Mouse (Mus musculus) kidney, embryonic 15.5 days (tissue): ENCODE measurements around the gene Plod1. TPM values are rescaled to one million over a fixed set of nuclear protein-coding genes. Genes with fewer than 3 reads are reported as not detected.

Experiments used
- ATAC-seq: fragments of 200-750 bp; cut with Nextera tagmentation; replicated peaks from 2 replicates; pipeline ENCODE4 v1.8.0; 2017; ENCODE audit warnings: moderate TSS enrichment; ENCODE audit not compliant: low FRiP score
- H3K27ac ChIP-seq: fragments of 300-500 bp; sonication (generic); 2 replicates; pipeline ENCODE4 v1.5.1; 2015; ENCODE audit warnings: mild to moderate bottlenecking, inconsistent platforms
- H3K27me3 ChIP-seq: fragments of 300-500 bp; sonication (generic); 2 replicates; pipeline ENCODE4 v1.6.1; 2015; ENCODE audit warnings: inconsistent platforms
- H3K36me3 ChIP-seq: fragments of 300-500 bp; sonication (generic); 2 replicates; pipeline ENCODE4 v1.6.1; 2015; ENCODE audit warnings: inconsistent platforms
- H3K4me1 ChIP-seq: fragments of 300-500 bp; sonication (generic); 2 replicates; pipeline ENCODE4 v1.6.1; 2015; ENCODE audit warnings: inconsistent platforms
- H3K4me2 ChIP-seq: fragments of 300-500 bp; sonication (generic); 2 replicates; pipeline ENCODE4 v1.6.1; 2015; ENCODE audit warnings: moderate library complexity, mild to moderate bottlenecking, inconsistent platforms
- H3K4me3 ChIP-seq: fragments of 300-500 bp; sonication (generic); replicated peaks from 2 replicates; pipeline ENCODE4 v1.5.1; 2015; ENCODE audit warnings: mild to moderate bottlenecking, inconsistent platforms
- H3K9ac ChIP-seq: fragments of 300-500 bp; sonication (generic); 2 replicates; pipeline ENCODE4 v1.6.1; 2015; ENCODE audit warnings: mild to moderate bottlenecking, inconsistent platforms
- H3K9me3 ChIP-seq: fragments of 300-500 bp; sonication (generic); replicated peaks from 2 replicates; pipeline ENCODE4 v1.6.1; 2016; ENCODE audit warnings: inconsistent platforms
- WGBS: fragments of 180-500 bp; shearing (Covaris S2); methylation state at CpG from one replicate; pipeline ENCODE4 v1.1.7; 2015; ENCODE audit warnings: mixed read lengths; 5-methylcytosine and 5-hydroxymethylcytosine counted together
- polyA plus RNA-seq: library from polyadenylated mRNA; unstranded; fragments of >200 nt; fragmentation: Nextera tagmentation; extraction: Ambion mirVana; gene quantifications from 2 replicates; pipeline ENCODE4 v1.2.1, GENCODE M21; 2015

The Plod1 gene
- polyA plus RNA-seq, 1 experiment from 2014 or later: 56.0 TPM

GRCm38 (mm10) chr4:147886158-147886557 is 50.4 kb downstream of the Plod1 start:
- Histone ChIP-seq H3K4me3 (no peak overlapping the region), H3K36me3 (peaks cover 96% of the 10 kb centered on the region), H3K27me3 (no peaks in the 10 kb centered on the region), H3K4me2 (no peak overlapping the region), H3K27ac (no peak overlapping the region), H3K9me3 (no peaks in the 10 kb centered on the region), H3K9ac (no peak overlapping the region), H3K4me1 (no peaks in the 10 kb centered on the region)
- WGBS: 80% methylated on average over 12 of the region's 12 CpGs
- ATAC-seq: no peak

- no peak overlapping the region for H3K4me2 ChIP-seq
- no peak overlapping the region for H3K4me3 ChIP-seq
- H3K9ac ChIP-seq: no peak overlapping the region
- H3K36me3 ChIP-seq: peaks cover 97% of the 10 kb centered on the region
- no peaks in the 10 kb centered on the region for H3K4me1 ChIP-seq
- no peaks in the 10 kb centered on the region for H3K27me3 ChIP-seq
- ATAC-seq: no peak
- WGBS: 89% methylated on average over 3 of the region's 3 CpGs
- H3K9me3 ChIP-seq: no peaks in the 10 kb centered on the region
- H3K27ac ChIP-seq: no peak overlapping the region
Observed at GRCm38 (mm10) chr4:147884138-147884537, 52.4 kb downstream of the Plod1 start.

- H3K36me3 ChIP-seq: peaks cover 97% of the 10 kb centered on the region
- WGBS: 82% methylated on average over 6 of the region's 6 CpGs
- no peaks in the 10 kb centered on the region for H3K27me3 ChIP-seq
- H3K4me3 ChIP-seq: no peak overlapping the region
- H3K4me1 ChIP-seq: no peaks in the 10 kb centered on the region
- H3K27ac ChIP-seq: no peak overlapping the region
- H3K4me2 ChIP-seq: no peak overlapping the region
- H3K9ac ChIP-seq: no peak overlapping the region
- no peaks in the 10 kb centered on the region for H3K9me3 ChIP-seq
- no peak for ATAC-seq
Observed at GRCm38 (mm10) chr4:147883041-147883440, 53.5 kb downstream of the Plod1 start.

- H3K9me3 ChIP-seq: no peaks in the 10 kb centered on the region
- no peak overlapping the region for H3K9ac ChIP-seq
- H3K4me3 ChIP-seq: no peak overlapping the region
- ATAC-seq: no peak
- H3K4me2 ChIP-seq: no peak overlapping the region
- H3K27ac ChIP-seq: no peak overlapping the region
- WGBS: 93% methylated on average over 7 of the region's 7 CpGs
- H3K27me3 ChIP-seq: no peaks in the 10 kb centered on the region
- H3K36me3 ChIP-seq: peaks cover 93% of the 10 kb centered on the region
- no peaks in the 10 kb centered on the region for H3K4me1 ChIP-seq
Observed at GRCm38 (mm10) chr4:147881792-147882191, 54.8 kb downstream of the Plod1 start.

- Histone ChIP-seq H3K4me3 (no peak overlapping the region), H3K27ac (no peak overlapping the region), H3K4me1 (no peaks in the 10 kb centered on the region), H3K36me3 (peaks cover 93% of the 10 kb centered on the region), H3K4me2 (no peak overlapping the region), H3K9me3 (no peaks in the 10 kb centered on the region), H3K27me3 (no peaks in the 10 kb centered on the region), H3K9ac (no peak overlapping the region)
- 60% methylated on average over 5 of the region's 5 CpGs for WGBS
- ATAC-seq: no peak
Observed at GRCm38 (mm10) chr4:147879865-147880264, 56.7 kb downstream of the Plod1 start.

GRCm38 (mm10) chr4:147879456-147879855 is 57.1 kb downstream of the Plod1 start:
- no peak overlapping the region for H3K27ac ChIP-seq
- H3K27me3 ChIP-seq: no peaks in the 10 kb centered on the region
- whole genome bisulfite sequencing: 59% methylated on average over 2 of the region's 2 CpGs
- H3K36me3 ChIP-seq: peaks cover 93% of the 10 kb centered on the region
- peak; percentile 6; the same call in 1 of the 2 replicates for ATAC-seq
- no peaks in the 10 kb centered on the region for H3K9me3 ChIP-seq
- no peak overlapping the region for H3K4me3 ChIP-seq
- H3K4me1 ChIP-seq: no peaks in the 10 kb centered on the region
- H3K4me2 ChIP-seq: no peak overlapping the region
- no peak overlapping the region for H3K9ac ChIP-seq

- Histone ChIP-seq H3K36me3 (peaks cover 93% of the 10 kb centered on the region), H3K9ac (no peak overlapping the region), H3K4me2 (no peak overlapping the region), H3K4me3 (no peak overlapping the region), H3K9me3 (no peaks in the 10 kb centered on the region), H3K27me3 (no peaks in the 10 kb centered on the region), H3K27ac (no peak overlapping the region), H3K4me1 (no peaks in the 10 kb centered on the region)
- ATAC-seq: no peak
- WGBS: 96% methylated on average over 9 of the region's 9 CpGs
Observed at GRCm38 (mm10) chr4:147878537-147878936, 58.0 kb downstream of the Plod1 start.

- H3K9me3 ChIP-seq: 0 out of 2 replicates have a peak, but pooled peaks cover 2% of the 10 kb centered on the region
- no peak overlapping the region for H3K4me3 ChIP-seq
- H3K27ac ChIP-seq: no peak overlapping the region
- H3K9ac ChIP-seq: no peak overlapping the region
- peaks cover 91% of the 10 kb centered on the region for H3K36me3 ChIP-seq
- no peak for ATAC-seq
- 89% methylated on average over 4 of the region's 4 CpGs for WGBS
- no peaks in the 10 kb centered on the region for H3K27me3 ChIP-seq
- H3K4me1 ChIP-seq: no peaks in the 10 kb centered on the region
- no peak overlapping the region for H3K4me2 ChIP-seq
Observed at GRCm38 (mm10) chr4:147875852-147876575, 60.6 kb downstream of the Plod1 start.

GRCm38 (mm10) chr4:147869238-147869637 is 67.3 kb downstream of the Plod1 start:
- Histone ChIP-seq H3K4me2 (peak overlapping the region; percentile 74), H3K9ac (peak overlapping the region; percentile 52), H3K27ac (peak overlapping the region; percentile 76), H3K27me3 (no peaks in the 10 kb centered on the region), H3K9me3 (0 out of 2 replicates have a peak, but pooled peaks cover 4% of the 10 kb centered on the region), H3K36me3 (peaks cover 51% of the 10 kb centered on the region), H3K4me3 (peak overlapping the region; percentile 92), H3K4me1 (peaks cover 23% of the 10 kb centered on the region)
- WGBS: 10% methylated on average over 5 of the region's 5 CpGs
- ATAC-seq: no peak

GRCm38 (mm10) chr4:147868450-147869031 is 68.0 kb downstream of the Plod1 start, which contains the start of the genes Miip and Fv1:
Miip (minus strand) TSS chr4:147868816.
Fv1 (plus strand) TSS chr4:147868979.
- Histone ChIP-seq H3K27me3 (no peaks in the 10 kb centered on the region), H3K9ac (peak within 1 kb of the TSS; percentile 87), H3K4me1 (peaks cover 23% of the 10 kb centered on the region), H3K4me2 (peak within 1 kb of the TSS; percentile 74), H3K36me3 (peaks cover 51% of the 10 kb centered on the region), H3K27ac (peak within 1 kb of the TSS; percentile 91), H3K4me3 (peak within 1 kb of the TSS; percentile 92), H3K9me3 (0 out of 2 replicates have a peak, but pooled peaks cover 4% of the 10 kb centered on the region)
- WGBS: 0% methylated on average over 30 of the region's 30 CpGs
- peak; percentile 98 for ATAC-seq

- peak overlapping the region; percentile 74 for H3K4me2 ChIP-seq
- peak overlapping the region; percentile 87 for H3K9ac ChIP-seq
- H3K27me3 ChIP-seq: no peaks in the 10 kb centered on the region
- 0 out of 2 replicates have a peak, but pooled peaks cover 4% of the 10 kb centered on the region for H3K9me3 ChIP-seq
- 4% methylated on average over 22 of the region's 22 CpGs for WGBS
- peak overlapping the region; percentile 92 for H3K4me3 ChIP-seq
- peak; percentile 0; the same call in 1 of the 2 replicates for ATAC-seq
- H3K27ac ChIP-seq: peak overlapping the region; percentile 91
- H3K36me3 ChIP-seq: peaks cover 51% of the 10 kb centered on the region
- peaks cover 23% of the 10 kb centered on the region for H3K4me1 ChIP-seq
Observed at GRCm38 (mm10) chr4:147867563-147868449, 68.8 kb downstream of the Plod1 start.
